8 mouse cellular contexts compared by ENCODE assay signal in genomic region chr5:24394165-24394894, GRCm38 (mm10). TPM values are rescaled to one million over a fixed set of nuclear protein-coding genes. Genes with fewer than 3 reads are reported as not detected.
DNase-seq lines count a peak whose midpoint lies in the region; ATAC-seq lines count a peak whose summit lies in the region.

No protein-coding gene starts in this region.

- peak overlapping the region; percentile 54 for H3K9ac ChIP-seq in hindbrain, embryonic 14.5 days

- H3K9me3 ChIP-seq in hindbrain, embryonic 14.5 days (ENCODE audit: control insufficient read depth, low read length), result no peaks in the 10 kb centered on the region

- peak overlapping the region; percentile 86 for H3K27ac ChIP-seq in hindbrain, embryonic 14.5 days

- peaks cover 5% of the 10 kb centered on the region; the same call in 1 of the 2 replicates for H3K27me3 ChIP-seq in hindbrain, embryonic 14.5 days (ENCODE audit: control insufficient read depth, insufficient read depth, low read length)

- ATAC-seq in hindbrain, embryonic 14.5 days (ENCODE audit: low FRiP score), result peak; percentile 96

- H3K4me3 ChIP-seq in hindbrain, embryonic 14.5 days (replicated peaks; ENCODE audit: low read length), result peak overlapping the region; percentile 43

- H3K4me2 ChIP-seq in hindbrain, embryonic 14.5 days (replicated peaks), result peak overlapping the region; percentile 57

- peaks cover 7% of the 10 kb centered on the region; the same call in 1 of the 2 replicates for H3K4me1 ChIP-seq in hindbrain, embryonic 14.5 days (replicated peaks; ENCODE audit: control insufficient read depth, insufficient read depth, low read length)

- H3K36me3 ChIP-seq in hindbrain, embryonic 14.5 days (replicated peaks; ENCODE audit: control insufficient read depth, insufficient read depth), result no peaks in the 10 kb centered on the region

- DNase-seq in R1 (ENCODE audit: low read depth, low spot score), result peak; percentile 100
- DNase-seq in cerebellum, postnatal 25 days, result peak; percentile 96 to 99
- peak; percentile 92 to 93 for DNase-seq in frontal cortex, postnatal 25 days (ENCODE audit: low spot score in 2 of 2)
- peak; percentile 96 for DNase-seq in hindbrain, embryonic 14.5 days (ENCODE audit: low spot score)
- peak; percentile 93 to 95 for DNase-seq in layer of hippocampus, postnatal 36 days
- DNase-seq in lung, postnatal 36 days, result peak; percentile 97
- DNase-seq in retina, postnatal 1 day, result peak; percentile 99
- peak; percentile 89 to 95 for DNase-seq in urinary bladder, adult 18-20 months (ENCODE audit: low spot score in 2 of 2)

- 1% methylated on average over 36 of the region's 36 CpGs for WGBS in hindbrain, embryonic 14.5 days

RNA-seq across cellular contexts. Expression of gene Abcb8, which starts 0.9 kb away (rescaled TPM):
- 42.0 and 45.6 TPM in 2 replicates for polyA plus RNA-seq in hindbrain, embryonic 14.5 days (2014; fragmentation: Nextera tagmentation; extraction: Ambion mirVana)
- total RNA-seq in layer of hippocampus, postnatal 36 days (2021), result 10 to 100 TPM; 51.9 to 58.7 TPM

RNA-seq across cellular contexts. Expression of gene Atg9b, which starts 2.4 kb away (rescaled TPM):
- 1.6 and 2.4 TPM in 2 replicates for polyA plus RNA-seq in hindbrain, embryonic 14.5 days (2014; fragmentation: Nextera tagmentation; extraction: Ambion mirVana)
- total RNA-seq in layer of hippocampus, postnatal 36 days (2021), result 1 to 10 TPM; 3.0 to 4.2 TPM

RNA-seq across cellular contexts. Expression of gene Asic3, which starts 18.9 kb away (rescaled TPM):
- polyA plus RNA-seq in hindbrain, embryonic 14.5 days (2014; fragmentation: Nextera tagmentation; extraction: Ambion mirVana), result 0.35 and 0.80 TPM in 2 replicates
- total RNA-seq in layer of hippocampus, postnatal 36 days (2021), result under 1 TPM in 1 of 2 experiments, not detected in 1; 0.23 TPM

RNA-seq across cellular contexts. Expression of gene Cdk5, which starts 29.0 kb away (rescaled TPM):
- 115 and 123 TPM in 2 replicates for polyA plus RNA-seq in hindbrain, embryonic 14.5 days (2014; fragmentation: Nextera tagmentation; extraction: Ambion mirVana)
- 100 to 1,000 TPM; 122 TPM for total RNA-seq in layer of hippocampus, postnatal 36 days (2021)

RNA-seq across cellular contexts. Expression of gene Slc4a2, which starts 29.3 kb away (rescaled TPM):
- 21.1 and 23.6 TPM in 2 replicates for polyA plus RNA-seq in hindbrain, embryonic 14.5 days (2014; fragmentation: Nextera tagmentation; extraction: Ambion mirVana)
- total RNA-seq in layer of hippocampus, postnatal 36 days (2021), result 10 to 100 TPM; 25.6 to 33.2 TPM

Comparison
In these comparisons a context has a peak if more than half of its experiments do, and no peak if none do; other contexts are left out.
1. Peak in every context shown above with its lines: DNase-seq, ATAC-seq, H3K4me3 ChIP-seq and H3K27ac ChIP-seq.